Mouse (Mus musculus): ENCODE data around the gene Stx3. TPM values are rescaled to one million over a fixed set of nuclear protein-coding genes. Genes with fewer than 3 reads are reported as not detected.

Stx3 gene
- total and polyA plus RNA-seq, 3 experiments: 0.16 to 4.7 (median 1.4) TPM

GRCm38 (mm10) chr19:11807822-11808221, 11.4 kb downstream of the Stx3 start:
- no peak overlapping the region for H3K4me3 ChIP-seq (replicated peaks in 1 of 3; ENCODE audit: low read depth in 2 of 3, low read length in 2 of 3, poor library complexity in 1 of 3)
- DNase-seq (ENCODE audit: extremely low read depth): no peak
- in situ Hi-C loops (cut with MboI; ENCODE audit: low pct_ligation_motif_present, low pct_unique_long_range_greater_than_20kb, low sequenced_read_pairs): no loop called here
- H3K4me1 ChIP-seq (ENCODE audit: control insufficient read depth in 1 of 2, insufficient read depth in 2 of 2): no peaks in the 10 kb centered on the region
- H3K27ac ChIP-seq (ENCODE audit: insufficient read depth, low read depth): no peak overlapping the region
- no peak for TF ChIP-seq MYC (IDR thresholded peaks at IDR 0.05; ENCODE audit: low read depth, low read length)
- TF ChIP-seq UBTF (IDR thresholded peaks at IDR 0.05; ENCODE audit: low read depth, low read length): no peak
- TF ChIP-seq CHD1 (IDR thresholded peaks at IDR 0.05; ENCODE audit: low read depth, low read length): no peak
- no peak for TF ChIP-seq ETS1 (conservative IDR thresholded peaks at IDR 0.05; ENCODE audit: low read depth, low read length)
- no peak for TF ChIP-seq JUND (conservative IDR thresholded peaks at IDR 0.05; ENCODE audit: low read depth, low read length)
- TF ChIP-seq SIN3A (IDR thresholded peaks at IDR 0.05; ENCODE audit: low read length): no peak
- H3K79me2 ChIP-seq (replicated peaks; ENCODE audit: control insufficient read depth, extremely low read depth, insufficient read depth, poor library complexity, severe bottlenecking): no peaks in the 10 kb centered on the region
- H3K27me3 ChIP-seq (replicated peaks): no peaks in the 10 kb centered on the region
- no peaks in the 10 kb centered on the region for H3K36me3 ChIP-seq (replicated peaks in 1 of 2; ENCODE audit: control insufficient read depth in 1 of 2, insufficient read depth in 1 of 2, low read length in 1 of 2)
- no peak overlapping the region for H3K4me2 ChIP-seq (ENCODE audit: insufficient read depth, low read depth, poor library complexity, severe bottlenecking)
- H3K9ac ChIP-seq (ENCODE audit: insufficient read depth, low read depth): no peak overlapping the region
- dilution Hi-C loops (cut with MboI; ENCODE audit: extremely low pct_ligation_motif_present, extremely low pct_unique_long_range_greater_than_20kb, low sequenced_read_pairs): no loop called here
- H3K9me3 ChIP-seq (replicated peaks; ENCODE audit: low read length): no peaks in the 10 kb centered on the region

GRCm38 (mm10) chr19:11807251-11807650, 12.0 kb downstream of the Stx3 start:
- Histone ChIP-seq H3K79me2 (replicated peaks; ENCODE audit: control insufficient read depth, extremely low read depth, insufficient read depth, poor library complexity, severe bottlenecking) (no peaks in the 10 kb centered on the region), H3K27ac (ENCODE audit: insufficient read depth, low read depth) (no peak overlapping the region), H3K36me3 (replicated peaks in 1 of 2; ENCODE audit: control insufficient read depth in 1 of 2, insufficient read depth in 1 of 2, low read length in 1 of 2) (no peaks in the 10 kb centered on the region), H3K27me3 (replicated peaks) (no peaks in the 10 kb centered on the region), H3K9me3 (replicated peaks; ENCODE audit: low read length) (no peaks in the 10 kb centered on the region), H3K9ac (ENCODE audit: insufficient read depth, low read depth) (no peak overlapping the region), H3K4me3 (replicated peaks in 1 of 3; ENCODE audit: low read depth in 2 of 3, low read length in 2 of 3, poor library complexity in 1 of 3) (no peak overlapping the region), H3K4me1 (ENCODE audit: control insufficient read depth in 1 of 2, insufficient read depth in 2 of 2) (no peaks in the 10 kb centered on the region), H3K4me2 (ENCODE audit: insufficient read depth, low read depth, poor library complexity, severe bottlenecking) (no peak overlapping the region)
- dilution Hi-C loops (cut with MboI; ENCODE audit: extremely low pct_ligation_motif_present, extremely low pct_unique_long_range_greater_than_20kb, low sequenced_read_pairs): no loop called here
- in situ Hi-C loops (cut with MboI; ENCODE audit: low pct_ligation_motif_present, low pct_unique_long_range_greater_than_20kb, low sequenced_read_pairs): no loop called here
- DNase-seq (ENCODE audit: extremely low read depth): no peak
- TF ChIP-seq ETS1 (conservative IDR thresholded peaks at IDR 0.05; ENCODE audit: low read depth, low read length) (no peak), NELFE (IDR thresholded peaks at IDR 0.05; ENCODE audit: low read depth, low read length) (no peak), JUND (conservative IDR thresholded peaks at IDR 0.05; ENCODE audit: low read depth, low read length) (no peak), MXI1 (IDR thresholded peaks at IDR 0.05; ENCODE audit: low read depth, low read length) (no peak), UBTF (IDR thresholded peaks at IDR 0.05; ENCODE audit: low read depth, low read length) (no peak)

GRCm38 (mm10) chr19:11804423-11804822, 14.8 kb downstream of the Stx3 start:
- H3K4me3 ChIP-seq (replicated peaks in 1 of 3; ENCODE audit: low read depth in 2 of 3, low read length in 2 of 3, poor library complexity in 1 of 3): no peak overlapping the region
- H3K9ac ChIP-seq (ENCODE audit: insufficient read depth, low read depth): no peak overlapping the region
- dilution Hi-C loops (cut with MboI; ENCODE audit: extremely low pct_ligation_motif_present, extremely low pct_unique_long_range_greater_than_20kb, low sequenced_read_pairs) (no loop called here), in situ Hi-C loops (cut with MboI; ENCODE audit: low pct_ligation_motif_present, low pct_unique_long_range_greater_than_20kb, low sequenced_read_pairs) (no loop called here)
- H3K27ac ChIP-seq (ENCODE audit: insufficient read depth, low read depth): no peak overlapping the region
- no peaks in the 10 kb centered on the region for H3K9me3 ChIP-seq (replicated peaks; ENCODE audit: low read length)
- H3K4me2 ChIP-seq (ENCODE audit: insufficient read depth, low read depth, poor library complexity, severe bottlenecking): no peak overlapping the region
- H3K27me3 ChIP-seq (replicated peaks): no peaks in the 10 kb centered on the region
- TF ChIP-seq CHD1 (IDR thresholded peaks at IDR 0.05; ENCODE audit: low read depth, low read length): no peak
- TF ChIP-seq TBP (conservative IDR thresholded peaks at IDR 0.05; ENCODE audit: low read depth, low read length): no peak
- TF ChIP-seq JUN (IDR thresholded peaks at IDR 0.05; ENCODE audit: insufficient read depth, low read depth, low read length): no peak
- TF ChIP-seq RCOR1 (conservative IDR thresholded peaks at IDR 0.05; ENCODE audit: low read depth, low read length): no peak
- TF ChIP-seq CHD2 (IDR thresholded peaks at IDR 0.05; ENCODE audit: low read length): no peak
- TF ChIP-seq USF2 (conservative IDR thresholded peaks at IDR 0.05; ENCODE audit: low read depth, low read length): no peak
- no peak for TF ChIP-seq ETS1 (conservative IDR thresholded peaks at IDR 0.05; ENCODE audit: low read depth, low read length)
- TF ChIP-seq HCFC1 (IDR thresholded peaks at IDR 0.05; ENCODE audit: low read depth, low read length): no peak
- TF ChIP-seq NRF1 (IDR thresholded peaks at IDR 0.05; ENCODE audit: low read depth, low read length): no peak
- no peak for TF ChIP-seq JUND (conservative IDR thresholded peaks at IDR 0.05; ENCODE audit: low read depth, low read length)
- no peak for TF ChIP-seq PAX5 (IDR thresholded peaks at IDR 0.05; ENCODE audit: low read length)
- no peak for TF ChIP-seq E2F4 (IDR thresholded peaks at IDR 0.05; ENCODE audit: insufficient replicate concordance, low read depth, low read length)
- no peak for TF ChIP-seq UBTF (IDR thresholded peaks at IDR 0.05; ENCODE audit: low read depth, low read length)
- TF ChIP-seq ZKSCAN1 (IDR thresholded peaks at IDR 0.05; ENCODE audit: borderline replicate concordance, low read depth, low read length): no peak
- TF ChIP-seq POLR2AphosphoS2 (IDR thresholded peaks at IDR 0.05; ENCODE audit: low read depth, low read length): no peak
- no peak for TF ChIP-seq POLR2A (IDR thresholded peaks at IDR 0.05; ENCODE audit: low read depth, low read length)
- no peak for TF ChIP-seq ELF1 (IDR thresholded peaks at IDR 0.05; ENCODE audit: low read depth, low read length)
- no peak for TF ChIP-seq ZNF384 (IDR thresholded peaks at IDR 0.05; ENCODE audit: low read depth, low read length)
- H3K79me2 ChIP-seq (replicated peaks; ENCODE audit: control insufficient read depth, extremely low read depth, insufficient read depth, poor library complexity, severe bottlenecking): no peaks in the 10 kb centered on the region
- H3K36me3 ChIP-seq (replicated peaks in 1 of 2; ENCODE audit: control insufficient read depth in 1 of 2, insufficient read depth in 1 of 2, low read length in 1 of 2): no peaks in the 10 kb centered on the region
- no peaks in the 10 kb centered on the region; a peak in 1 of 4 replicates for H3K4me1 ChIP-seq (ENCODE audit: control insufficient read depth in 1 of 2, insufficient read depth in 2 of 2)
- no peak for DNase-seq (ENCODE audit: extremely low read depth)

Measured in CH12.LX (cell line).